Mouse (Mus musculus): Measurements from ENCODE around the gene Gm21497. TPM values are rescaled to one million over a fixed set of nuclear protein-coding genes. Genes with fewer than 3 reads are reported as not detected.
"Not testable (repeated sequence)": the region's sequence is repeated elsewhere in the genome, so short reads cannot be mapped to it uniquely, and the experiment has no call there.

The Gm21497 gene
- polyA plus RNA-seq (2012; rRNA removed) = not detected in 2 replicates

GRCm38 (mm10) chrY:61646446-61646845 lies at the start of gene Gm21497:
TSS of gene Gm21497 (plus strand) at chrY:61646746.
- not testable (repeated sequence) for H3K27ac ChIP-seq (ENCODE audit: control insufficient read depth, insufficient read depth, low read length); H3K4me3 ChIP-seq (ENCODE audit: control insufficient read depth, insufficient read depth, low read length); DNase-seq; H3K36me3 ChIP-seq (ENCODE audit: control insufficient read depth, insufficient read depth, low read length); H3K27me3 ChIP-seq (ENCODE audit: control insufficient read depth, insufficient read depth, low read length); H3K4me1 ChIP-seq (replicated peaks; ENCODE audit: control insufficient read depth, insufficient read depth, low read length)
- no CpG with 5 or more reads among the region's 5 CpGs for WGBS

Data from thymus, adult 2 months (tissue).